Mouse (Mus musculus) embryonic facial prominence, embryonic 13.5 days (tissue): ENCODE measurements around the gene Olfr827. TPM values are rescaled to one million over a fixed set of nuclear protein-coding genes. Genes with fewer than 3 reads are reported as not detected.

ENCODE experiments used
- ATAC-seq: fragments of 200-750 bp; cut with Nextera tagmentation; 2 replicates; pipeline ENCODE4 v1.8.0; 2017; ENCODE audit warnings: low read depth; ENCODE audit not compliant: insufficient number of reproducible peaks, insufficient read depth, low FRiP score, low TSS enrichment
- H3K27ac ChIP-seq: fragments of 300-500 bp; sonication (generic); 2 replicates; pipeline ENCODE4 v1.5.1; 2015; ENCODE audit warnings: moderate library complexity, mild to moderate bottlenecking, inconsistent platforms
- H3K27me3 ChIP-seq: fragments of 300-500 bp; sonication (generic); 2 replicates; pipeline ENCODE4 v1.6.1; 2015; ENCODE audit warnings: mild to moderate bottlenecking, inconsistent platforms
- H3K36me3 ChIP-seq: fragments of 300-500 bp; sonication (generic); 2 replicates; pipeline ENCODE4 v1.6.1; 2015; ENCODE audit warnings: mild to moderate bottlenecking, inconsistent platforms
- H3K4me1 ChIP-seq: fragments of 300-500 bp; sonication (generic); 2 replicates; pipeline ENCODE4 v1.6.1; 2015; ENCODE audit warnings: inconsistent platforms
- H3K4me2 ChIP-seq: fragments of 300-500 bp; sonication (generic); 2 replicates; pipeline ENCODE4 v1.6.1; 2015; ENCODE audit warnings: moderate library complexity, mild to moderate bottlenecking, inconsistent platforms
- H3K4me3 ChIP-seq: fragments of 300-500 bp; sonication (generic); 2 replicates; pipeline ENCODE4 v1.5.1; 2015; ENCODE audit warnings: mild to moderate bottlenecking, inconsistent platforms
- H3K9ac ChIP-seq: fragments of 300-500 bp; sonication (generic); 2 replicates; pipeline ENCODE4 v1.6.1; 2015; ENCODE audit warnings: mild to moderate bottlenecking, inconsistent platforms
- H3K9me3 ChIP-seq: fragments of 300-500 bp; sonication (generic); 2 replicates; pipeline ENCODE4 v1.6.1; 2016; ENCODE audit warnings: inconsistent platforms
- polyA plus RNA-seq: library from polyadenylated mRNA; unstranded; fragments of >200 nt; fragmentation: Nextera tagmentation; extraction: Ambion mirVana; gene quantifications from 2 replicates; pipeline ENCODE4 v1.2.1, GENCODE M21; 2015

Gene Olfr827
- polyA plus RNA-seq, 1 experiment from 2014 or later = not detected

DNA sequence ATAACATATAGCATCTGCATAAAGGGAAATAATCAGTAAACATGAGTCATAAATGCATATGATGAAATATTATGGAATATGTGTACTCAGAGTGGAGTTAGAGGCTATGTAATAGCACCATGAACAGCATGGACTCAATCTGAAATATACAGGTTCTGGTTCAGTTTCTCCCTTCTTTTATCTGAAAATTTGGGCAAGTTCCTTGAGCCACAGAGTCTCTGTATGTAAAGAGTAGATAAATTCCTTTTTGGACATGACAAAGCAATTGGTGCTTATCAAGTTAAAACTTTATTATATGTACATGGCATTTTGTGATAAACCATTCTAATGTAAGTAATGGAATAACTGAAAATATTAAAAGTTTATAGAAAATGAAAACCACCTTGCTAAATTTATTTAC is 49.0 kb downstream of the Olfr827 start:
- H3K27me3 ChIP-seq = no peaks in the 10 kb centered on the region
- H3K9ac ChIP-seq = no peak overlapping the region
- no peak overlapping the region for H3K4me3 ChIP-seq
- no peaks in the 10 kb centered on the region for H3K9me3 ChIP-seq
- no peak overlapping the region for H3K27ac ChIP-seq
- no peaks in the 10 kb centered on the region for H3K36me3 ChIP-seq
- H3K4me1 ChIP-seq = no peaks in the 10 kb centered on the region
- ATAC-seq = no peak
- no peak overlapping the region for H3K4me2 ChIP-seq

Other genes starting within 250 kb of the Olfr827 start
- not detected in 2 replicates for gene Olfr819, start 247.1 kb downstream of the Olfr827 start, polyA plus RNA-seq
- not detected in 2 replicates for gene Olfr247, start 238.3 kb downstream of the Olfr827 start, polyA plus RNA-seq
- gene Gm10310, start 229.3 kb downstream of the Olfr827 start, polyA plus RNA-seq = not detected in 2 replicates
- not detected in 2 replicates for gene Olfr820, start 201.8 kb downstream of the Olfr827 start, polyA plus RNA-seq
- gene Olfr821, start 184.1 kb downstream of the Olfr827 start, polyA plus RNA-seq = not detected in 2 replicates
- not detected in 2 replicates for gene Olfr822, start 143.2 kb downstream of the Olfr827 start, polyA plus RNA-seq
- gene Olfr823, start 99.0 kb downstream of the Olfr827 start, polyA plus RNA-seq = not detected in 2 replicates
- gene Olfr824, start 84.4 kb downstream of the Olfr827 start, polyA plus RNA-seq = not detected in 2 replicates
- not detected in 2 replicates for gene Olfr825, start 47.6 kb downstream of the Olfr827 start, polyA plus RNA-seq
- gene Olfr826, start 30.2 kb downstream of the Olfr827 start, polyA plus RNA-seq = not detected in 2 replicates
- gene Neurod4, start 65.8 kb upstream of the Olfr827 start, polyA plus RNA-seq = 0.10 and 0.11 TPM in 2 replicates
- gene Tespa1, start 108.5 kb upstream of the Olfr827 start, polyA plus RNA-seq = 0.52 and 0.62 TPM in 2 replicates
- not detected in 2 replicates for gene Vmn2r84, start 179.9 kb upstream of the Olfr827 start, polyA plus RNA-seq
- not detected in 2 replicates for gene Vmn2r85, start 215.3 kb upstream of the Olfr827 start, polyA plus RNA-seq
- not detected in 2 replicates for gene Vmn2r86, start 241.6 kb upstream of the Olfr827 start, polyA plus RNA-seq